Mouse (Mus musculus) olfactory bulb, adult 2 months (tissue): ENCODE measurements at regions not wholly inside any gene's neighbourhood (a gene's known extent, or its start where the extent isn't known, plus 50 kb on each side); places are given as distances from the start of the nearest gene placed in this dataset.

Experiments used
- CTCF ChIP-seq: fragments of 200-500 bp; IDR thresholded peaks from 2 replicates; pipeline ENCODE4 v1.5.1; 2012; ENCODE audit warnings: low read depth, mild to moderate bottlenecking, low read length, moderate library complexity; ENCODE audit not compliant: insufficient read depth
- POLR2A ChIP-seq: fragments of 200-500 bp; IDR thresholded peaks from 2 replicates; pipeline ENCODE4 v1.6.1; 2012; ENCODE audit warnings: mild to moderate bottlenecking, low read depth, low read length, moderate library complexity; ENCODE audit not compliant: insufficient read depth

- TF ChIP-seq CTCF (no peak), POLR2A (no peak)
Observed at GRCm38 (mm10) chr9:79525000-79525399, 193.6 kb downstream of the Col12a1 start.
